ENCODE assay signal across 14 mouse cellular contexts in the genomic region with DNA sequence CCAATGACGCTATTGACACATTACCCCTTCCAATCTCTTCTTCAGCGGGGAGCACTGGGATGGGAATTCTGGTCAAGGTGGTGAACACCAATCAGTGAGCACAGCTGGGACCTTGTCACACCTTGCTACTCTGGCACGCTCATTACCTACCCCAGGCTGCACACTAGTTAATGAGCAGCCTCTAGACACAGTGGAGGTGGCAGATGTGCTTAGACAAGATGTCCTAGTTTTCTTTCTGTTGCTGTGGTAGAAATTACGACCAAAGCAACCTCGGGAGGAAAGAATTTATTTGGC. TPM values are rescaled to one million over a fixed set of nuclear protein-coding genes. Genes with fewer than 3 reads are reported as not detected.
A peak's percentile ranks its signal among the peaks of the same experiment; 100 is the strongest.
DNase-seq lines count a peak whose midpoint lies in the region; ATAC-seq and TF ChIP-seq lines count a peak whose summit lies in the region.
"Had no signal": no experiment of that assay in that cellular context is flagged by ENCODE, and none has a peak within 500 bp of the region (broad histone marks: within the 10 kb centered on the region; RNA-seq: fewer than 3 reads in every experiment).

No protein-coding gene starts in this region.

- H3K4me1 ChIP-seq in forebrain, embryonic 12.5 days = peaks cover 31% of the 10 kb centered on the region
- no peaks in the 10 kb centered on the region for H3K4me1 ChIP-seq in forebrain, postnatal 0 days (ENCODE audit: insufficient read depth)
- H3K4me1 ChIP-seq in hindbrain, embryonic 12.5 days = peaks cover 29% of the 10 kb centered on the region
- peaks cover 6% of the 10 kb centered on the region for H3K4me1 ChIP-seq in hindbrain, embryonic 11.5 days (replicated peaks; ENCODE audit: control insufficient read depth, insufficient read depth, low read length)
- H3K4me1 ChIP-seq in midbrain, embryonic 14.5 days (ENCODE audit: control insufficient read depth, insufficient read depth, low read length) = peaks cover 25% of the 10 kb centered on the region
- peaks cover 54% of the 10 kb centered on the region for H3K4me1 ChIP-seq in midbrain, embryonic 10.5 days
- no peaks in the 10 kb centered on the region for H3K4me1 ChIP-seq in small intestine, adult 2 months (ENCODE audit: control insufficient read depth, insufficient read depth, insufficient read length, low read length)

- peaks cover 15% of the 10 kb centered on the region for H3K27me3 ChIP-seq in forebrain, embryonic 12.5 days
- H3K27me3 ChIP-seq in forebrain, postnatal 0 days (ENCODE audit: insufficient read depth, low read length) = no peaks in the 10 kb centered on the region
- H3K27me3 ChIP-seq in hindbrain, embryonic 12.5 days = peaks cover 21% of the 10 kb centered on the region; the same call in 1 of the 2 replicates
- H3K27me3 ChIP-seq in hindbrain, embryonic 11.5 days (ENCODE audit: control insufficient read depth, insufficient read depth, low read length) = no peaks in the 10 kb centered on the region; the same call in 1 of the 2 replicates
- H3K27me3 ChIP-seq in midbrain, embryonic 14.5 days (ENCODE audit: control insufficient read depth, insufficient read depth, low read length) = no peaks in the 10 kb centered on the region
- H3K27me3 ChIP-seq in midbrain, embryonic 10.5 days (ENCODE audit: low read depth, poor library complexity, severe bottlenecking) = peaks cover 62% of the 10 kb centered on the region
- peaks cover 5% of the 10 kb centered on the region; the same call in 1 of the 2 replicates for H3K27me3 ChIP-seq in small intestine, adult 2 months (ENCODE audit: control insufficient read depth, insufficient read depth, low read length)

- no peak overlapping the region for H3K9ac ChIP-seq in forebrain, embryonic 12.5 days
- no peak overlapping the region for H3K9ac ChIP-seq in forebrain, postnatal 0 days
- H3K9ac ChIP-seq in hindbrain, embryonic 12.5 days = no peak overlapping the region
- no peak overlapping the region for H3K9ac ChIP-seq in hindbrain, embryonic 11.5 days (ENCODE audit: low read depth, low read length)
- H3K9ac ChIP-seq in midbrain, embryonic 14.5 days (replicated peaks; ENCODE audit: low read length) = no peak overlapping the region

- no peak for TF ChIP-seq CTCF in forebrain, postnatal 0 days (IDR thresholded peaks at IDR 0.05; ENCODE audit: low read depth)
- TF ChIP-seq CTCF in small intestine, adult 2 months (IDR thresholded peaks at IDR 0.05; ENCODE audit: extremely low read depth, insufficient read length, insufficient replicate concordance, low read depth, low read length) = no peak

- TF ChIP-seq POLR2A in small intestine, adult 2 months (IDR thresholded peaks at IDR 0.05; ENCODE audit: low read depth, low read length) = no peak

- ATAC-seq in forebrain, embryonic 12.5 days (ENCODE audit: low FRiP score) = peak; percentile 68
- no peak for ATAC-seq in forebrain, postnatal 0 days
- peak; percentile 39 for ATAC-seq in hindbrain, embryonic 12.5 days (ENCODE audit: low FRiP score)
- no peak for ATAC-seq in hindbrain, embryonic 11.5 days (ENCODE audit: low FRiP score)
- ATAC-seq in midbrain, embryonic 14.5 days (ENCODE audit: low FRiP score, low TSS enrichment) = peak; percentile 32; the same call in 1 of the 2 replicates

- no peaks in the 10 kb centered on the region for H3K9me3 ChIP-seq in forebrain, embryonic 12.5 days
- H3K9me3 ChIP-seq in forebrain, postnatal 0 days (ENCODE audit: low read length) = no peaks in the 10 kb centered on the region
- no peaks in the 10 kb centered on the region for H3K9me3 ChIP-seq in hindbrain, embryonic 12.5 days (replicated peaks)
- H3K9me3 ChIP-seq in hindbrain, embryonic 11.5 days (ENCODE audit: control insufficient read depth, low read length) = no peaks in the 10 kb centered on the region
- H3K9me3 ChIP-seq in midbrain, embryonic 14.5 days (ENCODE audit: control insufficient read depth, low read length) = no peaks in the 10 kb centered on the region
- no peaks in the 10 kb centered on the region for H3K9me3 ChIP-seq in midbrain, embryonic 10.5 days (replicated peaks)
- H3K9me3 ChIP-seq: heart, embryonic 13.5 days had no signal

- 63% methylated on average over 5 of the region's 5 CpGs for WGBS in forebrain, embryonic 12.5 days
- whole genome bisulfite sequencing in forebrain, postnatal 0 days = 78% methylated on average over 5 of the region's 5 CpGs
- 67% methylated on average over 5 of the region's 5 CpGs for WGBS in hindbrain, embryonic 12.5 days
- 72% methylated on average over 5 of the region's 5 CpGs for WGBS in hindbrain, embryonic 11.5 days
- WGBS in midbrain, embryonic 14.5 days = 64% methylated on average over 5 of the region's 5 CpGs
- WGBS in midbrain, embryonic 10.5 days = 79% methylated on average over 5 of the region's 5 CpGs
- 45% methylated on average over 5 of the region's 5 CpGs for WGBS in small intestine, adult 2 months

- no peak overlapping the region for H3K4me3 ChIP-seq in forebrain, embryonic 12.5 days (replicated peaks)
- H3K4me3 ChIP-seq in forebrain, postnatal 0 days (ENCODE audit: low read depth, low read length) = no peak overlapping the region
- no peak overlapping the region for H3K4me3 ChIP-seq in hindbrain, embryonic 12.5 days
- H3K4me3 ChIP-seq in hindbrain, embryonic 11.5 days (ENCODE audit: low read depth, low read length) = no peak overlapping the region
- H3K4me3 ChIP-seq in midbrain, embryonic 14.5 days (replicated peaks; ENCODE audit: low read depth, low read length) = no peak overlapping the region
- no peak overlapping the region for H3K4me3 ChIP-seq in midbrain, embryonic 10.5 days
- H3K4me3 ChIP-seq in small intestine, adult 2 months (ENCODE audit: low read depth, low read length) = no peak overlapping the region
- H3K4me3 ChIP-seq: heart, embryonic 13.5 days had no signal

- no peaks in the 10 kb centered on the region for H3K36me3 ChIP-seq in forebrain, embryonic 12.5 days (replicated peaks)
- H3K36me3 ChIP-seq in forebrain, postnatal 0 days (ENCODE audit: insufficient read depth) = no peaks in the 10 kb centered on the region
- no peaks in the 10 kb centered on the region for H3K36me3 ChIP-seq in hindbrain, embryonic 12.5 days
- H3K36me3 ChIP-seq in hindbrain, embryonic 11.5 days (ENCODE audit: control insufficient read depth, insufficient read depth, low read length) = no peaks in the 10 kb centered on the region
- no peaks in the 10 kb centered on the region for H3K36me3 ChIP-seq in midbrain, embryonic 14.5 days (ENCODE audit: control insufficient read depth, insufficient read depth, low read length)
- no peaks in the 10 kb centered on the region for H3K36me3 ChIP-seq in midbrain, embryonic 10.5 days
- no peaks in the 10 kb centered on the region for H3K36me3 ChIP-seq in small intestine, adult 2 months (ENCODE audit: control insufficient read depth, insufficient read depth, low read length)
- H3K36me3 ChIP-seq: heart, embryonic 13.5 days had no signal

- H3K4me2 ChIP-seq in forebrain, embryonic 12.5 days = no peak overlapping the region
- H3K4me2 ChIP-seq in forebrain, postnatal 0 days (ENCODE audit: low read depth) = no peak overlapping the region
- no peak overlapping the region for H3K4me2 ChIP-seq in hindbrain, embryonic 12.5 days (replicated peaks)
- H3K4me2 ChIP-seq in hindbrain, embryonic 11.5 days (replicated peaks; ENCODE audit: low read depth, low read length) = no peak overlapping the region
- no peak overlapping the region for H3K4me2 ChIP-seq in midbrain, embryonic 14.5 days (ENCODE audit: low read length)

- no peak for DNase-seq in forebrain, postnatal 0 days
- DNase-seq in hindbrain, embryonic 11.5 days (ENCODE audit: low spot score) = no peak
- no peak for DNase-seq in midbrain, embryonic 14.5 days
- DNase-seq in midbrain, embryonic 10.5 days (ENCODE audit: low spot score) = no peak
- DNase-seq in spleen, adult 18-20 months = no peak
- DNase-seq: gastrocnemius, postnatal 25 days; kidney, adult 9 months; kidney, postnatal 4 days; lung, postnatal 36 days; thymus, postnatal 14 days had no signal

- H3K27ac ChIP-seq in forebrain, embryonic 12.5 days = no peak overlapping the region
- H3K27ac ChIP-seq in forebrain, postnatal 0 days (ENCODE audit: low read depth, low read length) = no peak overlapping the region
- no peak overlapping the region for H3K27ac ChIP-seq in hindbrain, embryonic 12.5 days
- no peak overlapping the region for H3K27ac ChIP-seq in hindbrain, embryonic 11.5 days (ENCODE audit: low read depth, low read length)
- 0 out of 2 replicates have a peak overlapping the region, but pooled peaks have one; percentile 74 for H3K27ac ChIP-seq in midbrain, embryonic 14.5 days (replicated peaks; ENCODE audit: low read depth, low read length)
- no peak overlapping the region for H3K27ac ChIP-seq in midbrain, embryonic 10.5 days (replicated peaks)
- peak overlapping the region; percentile 52; the same call in 1 of the 2 replicates for H3K27ac ChIP-seq in small intestine, adult 2 months (ENCODE audit: insufficient read depth, low read depth, low read length)

RNA-seq across cellular contexts. Expression of gene Inka2, which starts 7.3 kb away (rescaled TPM):
- 3.6 and 4.1 TPM in 2 replicates for polyA plus RNA-seq in forebrain, embryonic 12.5 days (2016; fragmentation: Nextera tagmentation; extraction: Ambion mirVana)
- 6.9 and 7.2 TPM in 2 replicates for total RNA-seq in forebrain, postnatal 0 days (2014; rRNA removed)
- polyA plus RNA-seq in forebrain, postnatal 0 days (2015; fragmentation: Nextera tagmentation; extraction: Ambion mirVana) = 1.1 and 4.2 TPM in 2 replicates
- polyA plus RNA-seq in hindbrain, embryonic 12.5 days (2016; fragmentation: Nextera tagmentation; extraction: Ambion mirVana) = 2.4 and 2.6 TPM in 2 replicates
- 1.2 and 1.3 TPM in 2 replicates for polyA plus RNA-seq in hindbrain, embryonic 11.5 days (2014; fragmentation: Nextera tagmentation; extraction: Ambion mirVana)
- 1.5 and 3.2 TPM in 2 replicates for polyA plus RNA-seq in midbrain, embryonic 14.5 days (2014; fragmentation: Nextera tagmentation; extraction: Ambion mirVana)
- 0.90 and 1.0 TPM in 2 replicates for polyA plus RNA-seq in midbrain, embryonic 10.5 days (2016; fragmentation: Nextera tagmentation; extraction: Ambion mirVana)
- 0.80 and 0.91 TPM in 2 replicates for polyA plus RNA-seq in small intestine, adult 2 months (2012; rRNA removed)

RNA-seq across cellular contexts. Expression of gene Ddx20, which starts 9.7 kb away (rescaled TPM):
- 43.4 and 44.3 TPM in 2 replicates for polyA plus RNA-seq in forebrain, embryonic 12.5 days (2016; fragmentation: Nextera tagmentation; extraction: Ambion mirVana)
- 19.5 and 24.2 TPM in 2 replicates for total RNA-seq in forebrain, postnatal 0 days (2014; rRNA removed)
- 16.8 and 18.1 TPM in 2 replicates for polyA plus RNA-seq in forebrain, postnatal 0 days (2015; fragmentation: Nextera tagmentation; extraction: Ambion mirVana)
- polyA plus RNA-seq in hindbrain, embryonic 12.5 days (2016; fragmentation: Nextera tagmentation; extraction: Ambion mirVana) = 34.6 and 36.7 TPM in 2 replicates
- 40.7 and 45.6 TPM in 2 replicates for polyA plus RNA-seq in hindbrain, embryonic 11.5 days (2014; fragmentation: Nextera tagmentation; extraction: Ambion mirVana)
- 19.1 and 32.0 TPM in 2 replicates for polyA plus RNA-seq in midbrain, embryonic 14.5 days (2014; fragmentation: Nextera tagmentation; extraction: Ambion mirVana)
- 51.3 and 53.5 TPM in 2 replicates for polyA plus RNA-seq in midbrain, embryonic 10.5 days (2016; fragmentation: Nextera tagmentation; extraction: Ambion mirVana)
- polyA plus RNA-seq in small intestine, adult 2 months (2012; rRNA removed) = 13.4 and 15.8 TPM in 2 replicates

Comparison
In these comparisons a context has a peak if more than half of its experiments do, and no peak if none do; other contexts are left out.
1. ATAC-seq: peak in forebrain, embryonic 12.5 days (single experiment), hindbrain, embryonic 12.5 days (single experiment) and midbrain, embryonic 14.5 days (single experiment); none in forebrain, postnatal 0 days (single experiment) and hindbrain, embryonic 11.5 days (single experiment).
2. H3K27ac ChIP-seq: peak in midbrain, embryonic 14.5 days (single experiment) and small intestine, adult 2 months (single experiment); none in forebrain, embryonic 12.5 days (single experiment), forebrain, postnatal 0 days (single experiment), hindbrain, embryonic 12.5 days (single experiment), hindbrain, embryonic 11.5 days (single experiment) and midbrain, embryonic 10.5 days (single experiment).